16 mouse cellular contexts compared by ENCODE assay signal in genomic region chr6:112093300-112093699, GRCm38 (mm10).
DNase-seq lines count a peak whose midpoint lies in the region; ATAC-seq and TF ChIP-seq lines count a peak whose summit lies in the region.
"Had no signal": no experiment of that assay in that cellular context is flagged by ENCODE, and none has a peak within 500 bp of the region (broad histone marks: within the 10 kb centered on the region; RNA-seq: fewer than 3 reads in every experiment).

No protein-coding gene starts in this region.

- no peaks in the 10 kb centered on the region for H3K36me3 ChIP-seq in forebrain, embryonic 14.5 days (ENCODE audit: control insufficient read depth, insufficient read depth, low read length)
- H3K36me3 ChIP-seq in forebrain, embryonic 10.5 days (replicated peaks), result no peaks in the 10 kb centered on the region
- H3K36me3 ChIP-seq in embryonic facial prominence, embryonic 10.5 days (replicated peaks), result no peaks in the 10 kb centered on the region
- H3K36me3 ChIP-seq: hindbrain, embryonic 10.5 days; liver, embryonic 13.5 days; midbrain, embryonic 12.5 days had no signal

- H3K4me2 ChIP-seq in forebrain, embryonic 14.5 days (ENCODE audit: low read length), result no peak overlapping the region
- H3K4me2 ChIP-seq: heart, embryonic 11.5 days; liver, embryonic 13.5 days; midbrain, embryonic 12.5 days had no signal

- no peaks in the 10 kb centered on the region for H3K4me1 ChIP-seq in forebrain, embryonic 14.5 days (ENCODE audit: control insufficient read depth, insufficient read depth, low read length)
- H3K4me1 ChIP-seq in forebrain, embryonic 10.5 days, result no peaks in the 10 kb centered on the region
- H3K4me1 ChIP-seq in embryonic facial prominence, embryonic 10.5 days, result no peaks in the 10 kb centered on the region
- H3K4me1 ChIP-seq: hindbrain, embryonic 10.5 days; liver, embryonic 13.5 days; midbrain, embryonic 12.5 days had no signal

- WGBS in forebrain, embryonic 14.5 days, result 88% methylated on average over 3 of the region's 3 CpGs
- WGBS in forebrain, embryonic 10.5 days, result 88% methylated on average over 3 of the region's 3 CpGs
- 85% methylated on average over 3 of the region's 3 CpGs for WGBS in embryonic facial prominence, embryonic 10.5 days

- H3K4me3 ChIP-seq in forebrain, embryonic 14.5 days (ENCODE audit: low read depth, low read length), result no peak overlapping the region
- H3K4me3 ChIP-seq in forebrain, embryonic 10.5 days, result no peak overlapping the region
- no peak overlapping the region for H3K4me3 ChIP-seq in layer of hippocampus, adult 2 months
- no peak overlapping the region for H3K4me3 ChIP-seq in embryonic facial prominence, embryonic 10.5 days
- H3K4me3 ChIP-seq: hindbrain, embryonic 10.5 days; liver, embryonic 13.5 days; midbrain, embryonic 12.5 days had no signal

- no peak overlapping the region for H3K9ac ChIP-seq in forebrain, embryonic 14.5 days (ENCODE audit: low read length)
- H3K9ac ChIP-seq: liver, embryonic 13.5 days; midbrain, embryonic 12.5 days had no signal

- H3K27me3 ChIP-seq in forebrain, embryonic 14.5 days (replicated peaks; ENCODE audit: control insufficient read depth, insufficient read depth, low read length), result no peaks in the 10 kb centered on the region
- no peaks in the 10 kb centered on the region for H3K27me3 ChIP-seq in forebrain, embryonic 10.5 days (ENCODE audit: poor library complexity, severe bottlenecking)
- H3K27me3 ChIP-seq in embryonic facial prominence, embryonic 10.5 days (replicated peaks; ENCODE audit: low read depth, poor library complexity, severe bottlenecking), result no peaks in the 10 kb centered on the region
- H3K27me3 ChIP-seq: liver, embryonic 13.5 days; midbrain, embryonic 12.5 days had no signal

- H3K9me3 ChIP-seq in forebrain, embryonic 14.5 days (replicated peaks; ENCODE audit: control insufficient read depth, low read length), result no peaks in the 10 kb centered on the region
- H3K9me3 ChIP-seq in forebrain, embryonic 10.5 days, result no peaks in the 10 kb centered on the region
- no peaks in the 10 kb centered on the region for H3K9me3 ChIP-seq in embryonic facial prominence, embryonic 10.5 days
- H3K9me3 ChIP-seq: hindbrain, embryonic 10.5 days; liver, embryonic 13.5 days; midbrain, embryonic 12.5 days had no signal

- H3K27ac ChIP-seq in forebrain, embryonic 14.5 days (ENCODE audit: low read depth, low read length), result no peak overlapping the region
- no peak overlapping the region for H3K27ac ChIP-seq in forebrain, embryonic 10.5 days
- no peak overlapping the region for H3K27ac ChIP-seq in layer of hippocampus, adult 2 months
- no peak overlapping the region for H3K27ac ChIP-seq in embryonic facial prominence, embryonic 10.5 days (replicated peaks)
- H3K27ac ChIP-seq: hindbrain, embryonic 10.5 days; liver, embryonic 13.5 days; midbrain, embryonic 12.5 days had no signal

- TF ChIP-seq CTCF in layer of hippocampus, adult 2 months (conservative IDR thresholded peaks at IDR 0.05), result peak; percentile 62

- ATAC-seq in forebrain, embryonic 14.5 days, result no peak
- no peak for ATAC-seq in erythroblast, adult 5-6 weeks (replicated peaks; ENCODE audit: low FRiP score, poor library complexity, severe bottlenecking)
- ATAC-seq: intestine, embryonic 16.5 days had no signal

- peak; percentile 39 for DNase-seq in forebrain, embryonic 14.5 days (ENCODE audit: low spot score)
- no peak for DNase-seq in forebrain, embryonic 10.5 days (ENCODE audit: extremely low spot score, low spot score)
- peak in 1 of 2 experiments; percentile 21 for DNase-seq in layer of hippocampus, adult 2 months (ENCODE audit: low spot score in 2 of 2)
- no peak for DNase-seq in layer of hippocampus, adult 9-10 months (ENCODE audit: low spot score)
- peak; percentile 25 for DNase-seq in 416B (ENCODE audit: low read depth)
- DNase-seq in embryonic facial prominence, embryonic 10.5 days (ENCODE audit: low spot score), result peak; percentile 10
- no peak for DNase-seq in adrenal gland, postnatal 4 days (ENCODE audit: low spot score in 2 of 2)
- DNase-seq: adrenal gland, postnatal 14 days; cerebellum, postnatal 36 days; gastrocnemius, postnatal 14 days; liver, embryonic 13.5 days had no signal

Comparison
In these comparisons a context has a peak if more than half of its experiments do, and no peak if none do; other contexts are left out.
1. DNase-seq: peak in forebrain, embryonic 14.5 days (single experiment), 416B (single experiment) and embryonic facial prominence, embryonic 10.5 days (single experiment); none in forebrain, embryonic 10.5 days (single experiment), layer of hippocampus, adult 9-10 months (single experiment) and adrenal gland, postnatal 4 days (0 of 2).